Mouse (Mus musculus) small intestine, adult 2 months (tissue): ENCODE measurements around the gene Ugt1a7c. TPM values are rescaled to one million over a fixed set of nuclear protein-coding genes. Genes with fewer than 3 reads are reported as not detected.
A peak's percentile ranks its signal among the peaks of the same experiment; 100 is the strongest.
"Not testable (repeated sequence)": the region's sequence is repeated elsewhere in the genome, so short reads cannot be mapped to it uniquely, and the experiment has no call there.

Experiments
- H3K27ac ChIP-seq: fragments of 200-500 bp; 2 replicates; pipeline ENCODE4 v1.5.1; 2012; ENCODE audit warnings: low read depth, low read length, control low read depth, inconsistent platforms; ENCODE audit not compliant: insufficient read depth
- H3K27me3 ChIP-seq: fragments of 200-500 bp; 2 replicates; pipeline ENCODE4 v1.6.1; 2012; ENCODE audit warnings: mild to moderate bottlenecking, moderate library complexity, low read length, inconsistent platforms; ENCODE audit not compliant: control insufficient read depth, insufficient read depth
- H3K36me3 ChIP-seq: fragments of 200-500 bp; 2 replicates; pipeline ENCODE4 v1.6.1; 2012; ENCODE audit warnings: mild to moderate bottlenecking, low read length, control low read depth, inconsistent platforms; ENCODE audit not compliant: control insufficient read depth, insufficient read depth
- H3K4me1 ChIP-seq: fragments of 200-500 bp; 2 replicates; pipeline ENCODE4 v1.6.1; 2012; ENCODE audit warnings: low read length, inconsistent platforms, mixed read lengths; ENCODE audit not compliant: control insufficient read depth, insufficient read depth, insufficient read length
- H3K4me3 ChIP-seq: fragments of 200-500 bp; 2 replicates; pipeline ENCODE4 v1.5.1; 2012; ENCODE audit warnings: low read depth, mild to moderate bottlenecking, control low read depth, inconsistent platforms, low read length, moderate library complexity
- CTCF ChIP-seq: fragments of 200-500 bp; IDR thresholded peaks from 2 replicates; pipeline ENCODE4 v1.5.1; 2012; ENCODE audit warnings: low read depth, mild to moderate bottlenecking, control low read depth, inconsistent platforms, low read length, moderate library complexity, mixed read lengths; ENCODE audit not compliant: insufficient replicate concordance, insufficient read length; ENCODE audit errors: extremely low read depth
- POLR2A ChIP-seq: fragments of 200-500 bp; IDR thresholded peaks from 2 replicates; pipeline ENCODE4 v1.6.1; 2012; ENCODE audit warnings: low read depth, mild to moderate bottlenecking, control low read depth, inconsistent platforms, low read length, moderate library complexity
- WGBS: fragments of 180-500 bp; shearing (Covaris S2); methylation state at CpG from one replicate; pipeline ENCODE4 v1.1.7; 2018; 5-methylcytosine and 5-hydroxymethylcytosine counted together
- polyA plus RNA-seq: library from polyadenylated mRNA; depleted of rRNA; stranded (reverse); fragments of >200 nt; gene quantifications from 2 replicates; pipeline ENCODE4 v1.2.3, GENCODE M21; 2012

Gene Ugt1a7c
- polyA plus RNA-seq, 1 experiment, result 60.9 TPM

DNA sequence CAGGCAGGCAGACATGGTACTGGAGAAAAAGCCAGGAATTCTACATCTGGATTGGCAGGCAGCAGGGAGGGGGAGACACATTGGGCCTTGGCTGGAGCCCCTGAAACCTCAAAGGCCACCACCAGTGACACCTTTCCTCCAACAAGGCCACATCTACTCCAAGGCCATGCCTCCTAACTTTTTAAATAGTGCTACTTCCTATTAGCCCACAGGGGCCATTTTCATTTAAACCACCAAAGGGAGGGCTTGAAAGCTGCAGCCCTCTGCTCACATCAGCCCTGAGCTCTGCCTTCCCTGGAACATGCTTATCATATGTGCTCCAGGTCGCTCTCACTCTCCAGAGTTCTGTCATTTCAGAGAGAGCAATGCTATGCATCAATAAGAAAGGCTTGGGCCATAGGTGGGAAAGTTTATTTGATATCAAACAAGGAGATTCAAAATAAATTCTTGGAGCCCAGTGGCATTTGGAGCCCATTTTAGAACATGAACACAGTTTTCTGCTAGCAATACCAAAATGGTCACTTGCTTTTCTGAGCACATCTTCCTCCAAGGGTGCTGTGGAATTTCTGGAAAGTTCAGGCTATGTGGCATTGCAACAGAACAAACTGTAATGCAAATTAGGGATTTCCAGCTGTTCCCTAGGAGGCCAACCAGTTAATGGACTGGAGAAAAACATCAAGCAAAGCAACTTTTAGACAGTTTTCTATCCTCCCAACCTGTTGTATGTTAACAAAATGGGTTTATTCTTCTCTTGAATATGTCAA is 10.0 kb downstream of the Ugt1a7c start:
- Histone ChIP-seq H3K27ac (no peak overlapping the region), H3K27me3 (no peaks in the 10 kb centered on the region), H3K4me1 (peaks cover 18% of the 10 kb centered on the region; the same call in 1 of the 2 replicates), H3K4me3 (no peak overlapping the region), H3K36me3 (no peaks in the 10 kb centered on the region)
- TF ChIP-seq POLR2A (no peak), CTCF (no peak)
- WGBS, result 80% methylated on average over 1 of the region's 1 CpGs

DNA sequence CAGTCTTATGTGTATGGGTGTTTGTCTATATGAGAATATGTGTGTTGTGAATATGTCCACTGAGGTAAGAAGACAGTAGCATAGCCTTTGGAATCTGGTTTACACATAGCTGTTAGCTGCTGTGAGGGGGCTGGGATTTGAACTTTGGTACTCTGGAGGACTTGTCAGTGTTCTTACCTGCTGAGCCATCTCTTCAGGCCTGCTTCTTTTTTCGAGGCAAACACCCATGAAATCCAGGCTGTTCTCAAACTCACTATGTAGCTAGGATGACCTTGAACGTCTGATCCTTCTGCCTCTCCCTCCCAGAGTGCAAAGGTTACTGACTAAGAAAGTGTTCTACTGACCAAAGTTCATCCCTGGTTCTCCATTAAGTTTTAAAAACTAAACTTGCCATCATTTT is 10.8 kb downstream of the Ugt1a7c start:
- WGBS, result 15% methylated on average over 2 of the region's 2 CpGs
- Histone ChIP-seq H3K27me3 (no peaks in the 10 kb centered on the region), H3K4me3 (no peak overlapping the region), H3K36me3 (no peaks in the 10 kb centered on the region), H3K4me1 (peaks cover 18% of the 10 kb centered on the region; the same call in 1 of the 2 replicates), H3K27ac (no peak overlapping the region)
- no peak for TF ChIP-seq POLR2A
- TF ChIP-seq CTCF, result no peak

DNA sequence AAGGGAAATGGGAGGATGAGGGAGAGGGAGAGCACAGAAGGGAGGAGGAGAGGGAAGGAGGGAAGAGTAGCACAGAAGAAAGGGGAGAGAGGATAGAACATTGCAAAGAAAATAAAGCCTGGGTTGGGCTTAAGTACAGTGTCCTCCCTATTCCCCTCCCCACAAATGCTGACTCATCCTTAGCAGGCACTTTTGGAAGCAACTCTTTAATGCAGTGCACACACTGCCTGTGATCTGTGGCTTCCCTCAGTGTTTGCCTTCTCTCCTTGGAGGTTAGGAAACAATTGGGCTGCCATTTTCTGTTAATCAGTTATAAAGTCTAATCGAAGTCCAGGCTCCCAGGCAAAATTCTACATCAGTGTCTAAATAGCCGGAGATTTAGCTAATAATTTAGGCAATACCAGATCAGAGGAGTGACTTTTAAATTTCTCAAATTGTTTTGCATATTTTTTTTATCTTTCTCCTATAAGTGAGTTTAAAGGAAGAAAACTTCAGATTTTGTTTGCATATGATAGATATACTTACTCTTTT is 14.2 kb downstream of the Ugt1a7c start:
- WGBS, result 20% methylated on average over 2 of the region's 2 CpGs
- not testable (repeated sequence) for H3K27ac ChIP-seq

DNA sequence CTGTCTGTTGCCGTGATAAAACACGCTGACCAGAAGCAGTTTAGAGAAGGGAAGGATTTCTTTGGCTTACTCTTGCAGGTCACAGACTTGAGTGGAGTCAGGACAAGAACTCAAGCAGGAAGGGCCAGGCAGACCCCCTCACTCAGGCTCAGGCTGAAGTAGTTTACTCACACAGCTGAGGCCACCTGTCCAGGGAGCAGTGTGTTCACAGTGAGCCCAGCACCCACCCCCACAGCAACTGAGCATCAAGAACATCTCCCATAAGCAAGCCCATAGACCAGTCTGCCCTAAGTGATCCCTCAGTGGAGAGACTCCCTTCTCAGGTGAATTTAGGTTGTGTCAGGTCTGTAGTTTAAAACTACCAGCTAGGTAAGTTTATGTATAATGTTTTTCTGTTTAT is 14.7 kb downstream of the Ugt1a7c start:
- H3K27me3 ChIP-seq, H3K4me3 ChIP-seq, H3K36me3 ChIP-seq, H3K27ac ChIP-seq: not testable (repeated sequence)
- H3K4me1 ChIP-seq, result peaks cover 11% of the 10 kb centered on the region; the same call in 1 of the 2 replicates
- WGBS, result 31% methylated on average over 2 of the region's 2 CpGs

More for the DNA sequence above, 14.2 kb downstream of the Ugt1a7c start:
- H3K4me1 ChIP-seq, result peaks cover 15% of the 10 kb centered on the region; the same call in 1 of the 2 replicates
- not testable (repeated sequence) for H3K36me3 ChIP-seq, H3K27me3 ChIP-seq, H3K4me3 ChIP-seq

GRCm38 (mm10) chr1:88112769-88113168 is 17.9 kb downstream of the Ugt1a7c start:
- not testable (repeated sequence) for H3K27me3 ChIP-seq, H3K4me3 ChIP-seq, H3K4me1 ChIP-seq, H3K36me3 ChIP-seq, H3K27ac ChIP-seq
- 78% methylated on average over 6 of the region's 6 CpGs for WGBS

DNA sequence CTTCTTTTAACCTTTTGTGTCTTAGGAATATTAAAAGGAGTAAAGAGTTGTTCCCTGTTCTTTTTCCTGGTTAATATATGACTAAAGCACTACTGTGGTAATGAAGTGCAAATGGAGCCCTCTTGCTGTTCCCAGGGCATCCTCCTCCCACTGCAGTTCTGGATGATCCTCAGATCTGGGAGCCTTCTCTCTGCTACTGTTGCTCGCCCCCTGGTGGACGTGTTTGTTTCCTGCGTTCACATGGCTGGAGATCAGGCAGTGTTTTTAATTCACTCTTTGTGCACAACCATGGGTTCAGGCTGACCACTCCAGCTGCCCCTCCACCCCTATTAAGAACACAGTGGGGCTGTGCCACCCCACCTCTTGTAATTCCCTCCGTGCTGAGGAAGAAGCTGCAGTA is 25.7 kb downstream of the Ugt1a7c start:
- H3K36me3 ChIP-seq, H3K4me1 ChIP-seq, H3K4me3 ChIP-seq, H3K27me3 ChIP-seq, H3K27ac ChIP-seq: not testable (repeated sequence)
- 0 out of 2 replicates have a peak, but pooled peaks have one; percentile 38 for TF ChIP-seq CTCF
- WGBS, result 16% methylated on average over 4 of the region's 4 CpGs

- H3K27ac ChIP-seq, H3K36me3 ChIP-seq, H3K27me3 ChIP-seq, H3K4me3 ChIP-seq, H3K4me1 ChIP-seq: not testable (repeated sequence)
- TF ChIP-seq CTCF, result peak; percentile 24; the same call in 1 of the 2 replicates
- no CpG with 5 or more reads among the region's 1 CpGs for WGBS
These were observed 26.7 kb downstream of the Ugt1a7c start for GRCm38 (mm10) chr1:88121521-88121920.

DNA sequence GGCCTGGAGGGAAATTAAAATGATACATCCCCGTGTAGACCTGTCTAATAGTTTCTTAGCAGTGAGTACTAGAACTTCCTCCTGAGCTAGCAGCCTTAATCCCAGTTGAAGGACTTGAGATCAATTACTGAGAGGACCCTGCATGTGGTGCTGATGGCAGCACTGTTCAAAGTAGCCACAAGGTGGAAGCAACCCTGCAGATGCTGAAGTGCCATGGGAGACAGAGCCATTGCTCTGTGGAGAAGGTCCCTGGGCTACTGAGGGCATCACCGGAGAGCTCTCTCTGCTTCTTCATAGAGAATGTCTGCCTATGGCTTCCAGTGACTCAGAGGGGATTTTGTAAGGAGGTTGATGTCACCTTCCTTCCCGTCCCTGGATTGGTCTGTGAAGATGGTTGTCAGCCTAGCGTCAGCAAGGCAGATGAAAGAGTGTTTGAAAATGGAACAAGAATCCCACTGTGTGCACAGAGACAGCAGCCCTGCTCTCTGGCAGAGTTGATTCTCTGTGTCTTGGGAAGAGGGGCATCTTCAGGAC is 31.0 kb downstream of the Ugt1a7c start:
- WGBS, result 79% methylated on average over 4 of the region's 4 CpGs
- H3K4me1 ChIP-seq, H3K4me3 ChIP-seq, H3K27ac ChIP-seq, H3K27me3 ChIP-seq, H3K36me3 ChIP-seq: not testable (repeated sequence)

DNA sequence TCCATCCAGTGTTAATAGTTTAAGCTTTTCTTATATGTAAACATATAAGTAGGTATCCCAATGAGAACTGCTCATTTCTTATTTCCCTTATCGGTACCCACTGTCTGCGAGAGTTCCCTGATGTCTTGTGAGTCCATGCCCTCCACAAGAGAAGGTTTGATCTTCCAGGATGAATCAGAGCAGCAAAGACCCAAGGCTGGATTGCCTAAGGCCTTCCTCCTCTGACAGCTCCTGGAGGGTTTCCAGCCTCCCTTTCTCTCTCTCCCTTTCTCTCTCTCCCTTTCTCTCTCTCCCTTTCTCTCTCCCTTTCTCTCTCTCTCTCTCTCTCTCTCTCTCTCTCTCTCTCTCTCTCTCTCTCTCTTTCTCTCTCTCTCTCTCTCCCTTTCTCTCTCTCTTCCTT is 34.2 kb downstream of the Ugt1a7c start:
- WGBS, result 43% methylated on average over 2 of the region's 2 CpGs
- not testable (repeated sequence) for H3K36me3 ChIP-seq, H3K27ac ChIP-seq, H3K27me3 ChIP-seq, H3K4me1 ChIP-seq, H3K4me3 ChIP-seq

- H3K4me1 ChIP-seq, H3K27ac ChIP-seq, H3K27me3 ChIP-seq, H3K36me3 ChIP-seq, H3K4me3 ChIP-seq: not testable (repeated sequence)
- WGBS, result 29% methylated on average over 1 of the region's 1 CpGs
These were observed 35.4 kb downstream of the Ugt1a7c start for GRCm38 (mm10) chr1:88130223-88130622.
